Mouse (Mus musculus) layer of hippocampus, adult 9-11 months (tissue): ENCODE results near the gene Olfr1192-ps1.
"Not testable (repeated sequence)": the region's sequence is repeated elsewhere in the genome, so short reads cannot be mapped to it uniquely, and the experiment has no call there.

Source experiments
- DNase-seq: peaks from one replicate; pipeline ENCODE4 v3.0.0; 2022

Olfr1192-ps1 gene

GRCm38 (mm10) chr2:88648209-88648608, at the start of gene Olfr1192-ps1:
Olfr1192-ps1 (plus strand) TSS chr2:88648509.
- no peak for DNase-seq

DNA sequence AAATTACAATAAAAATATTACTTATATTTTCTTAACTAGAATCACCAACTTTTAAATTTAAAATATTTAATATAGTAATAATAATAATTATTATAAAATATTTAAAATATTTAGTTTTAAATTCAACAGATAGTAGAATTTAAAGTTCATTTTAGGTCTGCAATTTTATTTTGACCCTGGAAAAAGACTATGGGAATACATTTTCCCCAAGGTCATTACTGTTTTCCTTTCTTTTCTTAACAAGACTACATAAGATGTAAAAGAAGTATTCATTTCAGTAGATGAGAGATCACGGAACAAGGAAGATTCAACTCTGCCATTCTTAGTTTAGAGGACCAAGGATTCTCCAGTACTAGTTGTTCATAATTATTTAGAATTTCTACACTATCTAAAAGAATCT, 8.1 kb upstream of the Olfr1192-ps1 start, which contains the start of gene Olfr1191-ps1:
Gene Olfr1191-ps1 (plus strand): TSS at position 301 of the 400 bp plus-strand sequence.
- DNase-seq, result not testable (repeated sequence)

DNA sequence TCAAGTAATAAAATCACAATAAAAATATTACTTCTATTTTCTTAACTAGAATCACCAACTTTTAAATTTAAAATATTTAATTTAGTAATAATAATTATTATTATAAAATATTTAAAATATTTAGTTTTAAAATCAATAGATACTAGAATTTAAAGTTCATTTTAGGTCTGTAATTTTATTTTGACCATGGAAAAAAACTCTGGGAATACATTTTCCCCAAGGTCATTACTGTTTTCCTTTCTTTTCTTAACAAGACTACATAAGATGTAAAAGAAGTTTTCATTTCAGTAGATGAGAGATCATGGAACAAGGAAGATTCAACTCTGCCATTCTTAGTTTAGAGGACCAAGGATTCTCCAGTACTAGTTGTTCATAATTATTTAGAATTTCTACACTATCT, 27.0 kb downstream of the Olfr1192-ps1 start, which contains the start of gene Olfr1193:
Gene Olfr1193 (plus strand): TSS at position 301 of the 400 bp plus-strand sequence.
- not testable (repeated sequence) for DNase-seq

DNA sequence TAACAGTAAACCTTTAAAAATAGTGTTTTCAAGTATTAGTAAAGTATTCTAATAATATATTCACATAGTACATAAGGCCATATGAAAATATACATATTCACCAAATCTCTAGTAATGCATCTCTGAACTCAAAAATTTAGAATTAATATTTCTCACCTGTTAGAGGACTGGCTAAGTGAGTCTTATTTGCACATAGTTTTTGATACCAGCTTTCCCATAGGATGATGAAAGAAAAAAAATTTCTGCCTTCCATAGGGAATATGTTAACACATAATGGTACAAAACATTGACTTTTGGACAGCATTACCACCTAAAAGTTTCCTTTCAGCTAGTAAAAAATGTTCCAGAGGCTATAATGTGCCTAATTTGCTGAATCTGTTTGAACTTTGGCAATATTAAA, 40.8 kb downstream of the Olfr1192-ps1 start, which contains the start of gene Olfr1195:
Gene Olfr1195 (minus strand): TSS at position 101 of the 400 bp plus-strand sequence.
- no peak for DNase-seq

DNA sequence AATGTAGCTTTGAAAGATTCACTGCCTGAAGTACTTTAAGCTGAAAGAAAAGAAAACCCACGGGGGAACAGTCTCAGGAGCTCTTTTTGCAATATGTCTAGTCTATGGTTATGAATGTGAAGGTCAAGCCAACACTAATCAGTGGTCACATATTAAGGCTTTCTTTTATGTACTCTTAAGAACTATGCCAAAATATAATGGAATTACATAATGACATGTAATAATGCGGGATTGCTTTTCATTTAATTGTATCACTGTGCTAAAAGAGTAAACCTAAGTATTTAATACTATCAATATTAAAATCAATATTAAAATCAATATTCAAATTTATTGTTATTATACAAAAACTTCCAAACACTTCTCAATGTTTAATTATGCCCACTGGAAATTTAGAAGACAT, 56.2 kb downstream of the Olfr1192-ps1 start, which contains the start of gene Olfr1196:
Gene Olfr1196 (minus strand): TSS at position 101 of the 400 bp plus-strand sequence.
- no peak for DNase-seq
